In the genomic region with DNA sequence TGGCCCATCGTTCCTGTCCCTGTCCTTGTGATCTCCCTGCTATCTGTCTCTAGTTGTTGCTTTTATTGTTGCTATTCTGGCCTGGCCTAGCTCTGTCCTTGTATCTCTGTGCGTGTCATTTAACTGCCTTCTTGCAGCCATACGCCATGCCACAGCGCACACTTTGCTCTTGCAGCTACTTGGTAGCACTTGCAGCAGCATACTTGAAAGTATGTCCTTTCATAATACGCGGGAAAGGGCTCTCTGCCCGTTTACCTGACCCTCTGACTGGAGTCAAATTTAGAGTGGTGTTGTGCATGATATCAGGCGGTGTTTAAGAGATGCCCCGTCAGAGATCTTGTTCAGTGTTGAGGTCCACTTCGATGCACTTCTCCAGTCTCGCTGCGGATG, we compare ENCODE assay signal across 8 mouse cellular contexts. TPM values are rescaled to one million over a fixed set of nuclear protein-coding genes. Genes with fewer than 3 reads are reported as not detected.
DNase-seq lines count a peak whose midpoint lies in the region; ATAC-seq and TF ChIP-seq lines count a peak whose summit lies in the region.

No protein-coding gene starts in this region.

- no peak for DNase-seq in kidney, adult 9 months
- peak; percentile 5 for DNase-seq in hindbrain, postnatal 0 days (ENCODE audit: low spot score)
- DNase-seq in Muller cell, postnatal 12 days (ENCODE audit: inconsistent ontology term): no peak
- no peak for DNase-seq in left cerebral cortex, postnatal 4 days

- WGBS in kidney, embryonic 15.5 days: 8% methylated on average over 12 of the region's 12 CpGs
- 9% methylated on average over 12 of the region's 12 CpGs for WGBS in embryonic facial prominence, embryonic 13.5 days
- 7% methylated on average over 12 of the region's 12 CpGs for WGBS in hindbrain, postnatal 0 days
- WGBS in midbrain, embryonic 13.5 days: 9% methylated on average over 12 of the region's 12 CpGs

- intact Hi-C loops in left cerebral cortex, postnatal 4 days (cut with DNase I): loop anchor here (5.0 kb wide), 2 partner anchors 737 to 987 kb away; no protein-coding TSS in a partner anchor

- 0 out of 2 replicates have a peak, but pooled peaks cover 9% of the 10 kb centered on the region for H3K27me3 ChIP-seq in kidney, embryonic 15.5 days
- H3K27me3 ChIP-seq in ES-Bruce4 (ENCODE audit: control insufficient read depth, insufficient read depth, low read length, poor library complexity, severe bottlenecking): no peaks in the 10 kb centered on the region
- H3K27me3 ChIP-seq in embryonic facial prominence, embryonic 13.5 days: no peaks in the 10 kb centered on the region
- H3K27me3 ChIP-seq in hindbrain, postnatal 0 days (ENCODE audit: insufficient read depth, low read length): no peaks in the 10 kb centered on the region
- H3K27me3 ChIP-seq in midbrain, embryonic 13.5 days: no peaks in the 10 kb centered on the region

- H3K4me3 ChIP-seq in kidney, embryonic 15.5 days (replicated peaks): peak overlapping the region; percentile 97
- peak overlapping the region; percentile 96 for H3K4me3 ChIP-seq in ES-Bruce4 (ENCODE audit: low read depth, low read length)
- peak overlapping the region; percentile 96 for H3K4me3 ChIP-seq in embryonic facial prominence, embryonic 13.5 days
- H3K4me3 ChIP-seq in hindbrain, postnatal 0 days (ENCODE audit: low read length): peak overlapping the region; percentile 99
- peak overlapping the region; percentile 96 for H3K4me3 ChIP-seq in midbrain, embryonic 13.5 days (replicated peaks)

- H3K36me3 ChIP-seq in kidney, embryonic 15.5 days: no peaks in the 10 kb centered on the region
- H3K36me3 ChIP-seq in ES-Bruce4 (ENCODE audit: control insufficient read depth, insufficient read depth, low read length, poor library complexity, severe bottlenecking): no peaks in the 10 kb centered on the region
- peaks cover under 1% of the 10 kb centered on the region; the same call in 1 of the 2 replicates for H3K36me3 ChIP-seq in embryonic facial prominence, embryonic 13.5 days
- H3K36me3 ChIP-seq in hindbrain, postnatal 0 days (ENCODE audit: insufficient read depth, low read length): no peaks in the 10 kb centered on the region
- H3K36me3 ChIP-seq in midbrain, embryonic 13.5 days: 0 out of 2 replicates have a peak, but pooled peaks cover under 1% of the 10 kb centered on the region

- peaks cover 12% of the 10 kb centered on the region for H3K4me1 ChIP-seq in kidney, embryonic 15.5 days
- H3K4me1 ChIP-seq in ES-Bruce4 (ENCODE audit: control insufficient read depth, insufficient read depth, low read length): no peaks in the 10 kb centered on the region
- H3K4me1 ChIP-seq in embryonic facial prominence, embryonic 13.5 days: peaks cover 6% of the 10 kb centered on the region
- peaks cover 6% of the 10 kb centered on the region; the same call in 1 of the 2 replicates for H3K4me1 ChIP-seq in hindbrain, postnatal 0 days (ENCODE audit: insufficient read depth, low read length)
- H3K4me1 ChIP-seq in midbrain, embryonic 13.5 days (replicated peaks): peaks cover 16% of the 10 kb centered on the region

- no peak for TF ChIP-seq POLR2A in ES-Bruce4 (IDR thresholded peaks at IDR 0.05; ENCODE audit: insufficient read depth, low read length)

- peak; percentile 22 for ATAC-seq in kidney, embryonic 15.5 days (replicated peaks; ENCODE audit: low FRiP score)
- no peak; the same call in 1 of the 2 replicates for ATAC-seq in embryonic facial prominence, embryonic 13.5 days (ENCODE audit: insufficient number of reproducible peaks, insufficient read depth, low FRiP score, low TSS enrichment, low read depth)
- 0 out of 2 replicates have a peak, but pooled peaks have one; percentile 27 for ATAC-seq in hindbrain, postnatal 0 days
- ATAC-seq in midbrain, embryonic 13.5 days: peak; percentile 44

- no peaks in the 10 kb centered on the region for H3K9me3 ChIP-seq in kidney, embryonic 15.5 days (replicated peaks)
- H3K9me3 ChIP-seq in ES-Bruce4 (replicated peaks; ENCODE audit: control insufficient read depth, insufficient read depth, low read length, poor library complexity, severe bottlenecking): no peaks in the 10 kb centered on the region
- no peaks in the 10 kb centered on the region for H3K9me3 ChIP-seq in embryonic facial prominence, embryonic 13.5 days
- H3K9me3 ChIP-seq in hindbrain, postnatal 0 days (ENCODE audit: low read length): no peaks in the 10 kb centered on the region
- no peaks in the 10 kb centered on the region for H3K9me3 ChIP-seq in midbrain, embryonic 13.5 days

- peak overlapping the region; percentile 97 for H3K9ac ChIP-seq in kidney, embryonic 15.5 days
- peak overlapping the region; percentile 74 for H3K9ac ChIP-seq in ES-Bruce4 (ENCODE audit: low read depth, poor library complexity, severe bottlenecking)
- peak overlapping the region; percentile 98 for H3K9ac ChIP-seq in embryonic facial prominence, embryonic 13.5 days
- H3K9ac ChIP-seq in hindbrain, postnatal 0 days (replicated peaks; ENCODE audit: low read length): peak overlapping the region; percentile 93
- peak overlapping the region; percentile 91 for H3K9ac ChIP-seq in midbrain, embryonic 13.5 days (replicated peaks)

- H3K4me2 ChIP-seq in kidney, embryonic 15.5 days: peak overlapping the region; percentile 80
- peak overlapping the region; percentile 88 for H3K4me2 ChIP-seq in embryonic facial prominence, embryonic 13.5 days
- peak overlapping the region; percentile 84 for H3K4me2 ChIP-seq in hindbrain, postnatal 0 days (ENCODE audit: low read depth, low read length)
- H3K4me2 ChIP-seq in midbrain, embryonic 13.5 days (replicated peaks): peak overlapping the region; percentile 96

- TF ChIP-seq CTCF in ES-Bruce4 (IDR thresholded peaks at IDR 0.05; ENCODE audit: low read depth, low read length): no peak
- TF ChIP-seq CTCF in hindbrain, postnatal 0 days (IDR thresholded peaks at IDR 0.05; ENCODE audit: low read depth): no peak

- H3K27ac ChIP-seq in kidney, embryonic 15.5 days: no peak overlapping the region
- no peak overlapping the region for H3K27ac ChIP-seq in ES-Bruce4 (ENCODE audit: insufficient read depth, low read length)
- H3K27ac ChIP-seq in embryonic facial prominence, embryonic 13.5 days: no peak overlapping the region
- peak overlapping the region; percentile 73; the same call in 1 of the 2 replicates for H3K27ac ChIP-seq in hindbrain, postnatal 0 days
- no peak overlapping the region for H3K27ac ChIP-seq in midbrain, embryonic 13.5 days

- TF ChIP-seq EP300 in ES-Bruce4 (IDR thresholded peaks at IDR 0.05; ENCODE audit: insufficient read depth, low read depth, low read length): no peak

RNA-seq across cellular contexts. Expression of a gene that starts 0.6 kb away (rescaled TPM):
- 32.8 and 33.5 TPM in 2 replicates for polyA plus RNA-seq in kidney, embryonic 15.5 days (2015; fragmentation: Nextera tagmentation; extraction: Ambion mirVana)
- polyA plus RNA-seq in ES-Bruce4 (2011; ENCODE audit: insufficient read depth, insufficient read length, low read depth, missing spikeins): 60.1 and 60.7 TPM in 2 replicates
- 29.6 and 32.4 TPM in 2 replicates for polyA plus RNA-seq in embryonic facial prominence, embryonic 13.5 days (2015; fragmentation: Nextera tagmentation; extraction: Ambion mirVana)
- 67.2 and 73.8 TPM in 2 replicates for total RNA-seq in hindbrain, postnatal 0 days (2014; rRNA removed)
- polyA plus RNA-seq in hindbrain, postnatal 0 days (2015; fragmentation: Nextera tagmentation; extraction: Ambion mirVana): 42.2 and 42.4 TPM in 2 replicates
- polyA plus RNA-seq in midbrain, embryonic 13.5 days (2015; fragmentation: Nextera tagmentation; extraction: Ambion mirVana): 42.0 and 47.8 TPM in 2 replicates
- total RNA-seq in left cerebral cortex, postnatal 4 days (2021): 100 to 1,000 TPM in 1 of 2 experiments, 10 to 100 TPM in 1; 97.2 to 105 TPM

RNA-seq across cellular contexts. Expression of a gene that starts 35.1 kb away (rescaled TPM):
- 2.9 and 3.3 TPM in 2 replicates for polyA plus RNA-seq in kidney, embryonic 15.5 days (2015; fragmentation: Nextera tagmentation; extraction: Ambion mirVana)
- not detected in 2 replicates for polyA plus RNA-seq in ES-Bruce4 (2011; ENCODE audit: insufficient read depth, insufficient read length, low read depth, missing spikeins)
- polyA plus RNA-seq in embryonic facial prominence, embryonic 13.5 days (2015; fragmentation: Nextera tagmentation; extraction: Ambion mirVana): 0.12 and 0.48 TPM in 2 replicates
- total RNA-seq in hindbrain, postnatal 0 days (2014; rRNA removed): 2.8 and 7.2 TPM in 2 replicates
- polyA plus RNA-seq in hindbrain, postnatal 0 days (2015; fragmentation: Nextera tagmentation; extraction: Ambion mirVana): 5.1 and 5.7 TPM in 2 replicates
- polyA plus RNA-seq in midbrain, embryonic 13.5 days (2015; fragmentation: Nextera tagmentation; extraction: Ambion mirVana): 0.42 and 0.61 TPM in 2 replicates
- 1 to 10 TPM; 3.1 to 3.7 TPM for total RNA-seq in left cerebral cortex, postnatal 4 days (2021)
